Mouse (Mus musculus): ENCODE results near the gene Prepl. TPM values are rescaled to one million over a fixed set of nuclear protein-coding genes. Genes with fewer than 3 reads are reported as not detected.

Gene Prepl
- polyA plus RNA-seq (2017; shearing (Covaris generic)): 10 to 100 TPM; 11.3 to 12.3 TPM

DNA sequence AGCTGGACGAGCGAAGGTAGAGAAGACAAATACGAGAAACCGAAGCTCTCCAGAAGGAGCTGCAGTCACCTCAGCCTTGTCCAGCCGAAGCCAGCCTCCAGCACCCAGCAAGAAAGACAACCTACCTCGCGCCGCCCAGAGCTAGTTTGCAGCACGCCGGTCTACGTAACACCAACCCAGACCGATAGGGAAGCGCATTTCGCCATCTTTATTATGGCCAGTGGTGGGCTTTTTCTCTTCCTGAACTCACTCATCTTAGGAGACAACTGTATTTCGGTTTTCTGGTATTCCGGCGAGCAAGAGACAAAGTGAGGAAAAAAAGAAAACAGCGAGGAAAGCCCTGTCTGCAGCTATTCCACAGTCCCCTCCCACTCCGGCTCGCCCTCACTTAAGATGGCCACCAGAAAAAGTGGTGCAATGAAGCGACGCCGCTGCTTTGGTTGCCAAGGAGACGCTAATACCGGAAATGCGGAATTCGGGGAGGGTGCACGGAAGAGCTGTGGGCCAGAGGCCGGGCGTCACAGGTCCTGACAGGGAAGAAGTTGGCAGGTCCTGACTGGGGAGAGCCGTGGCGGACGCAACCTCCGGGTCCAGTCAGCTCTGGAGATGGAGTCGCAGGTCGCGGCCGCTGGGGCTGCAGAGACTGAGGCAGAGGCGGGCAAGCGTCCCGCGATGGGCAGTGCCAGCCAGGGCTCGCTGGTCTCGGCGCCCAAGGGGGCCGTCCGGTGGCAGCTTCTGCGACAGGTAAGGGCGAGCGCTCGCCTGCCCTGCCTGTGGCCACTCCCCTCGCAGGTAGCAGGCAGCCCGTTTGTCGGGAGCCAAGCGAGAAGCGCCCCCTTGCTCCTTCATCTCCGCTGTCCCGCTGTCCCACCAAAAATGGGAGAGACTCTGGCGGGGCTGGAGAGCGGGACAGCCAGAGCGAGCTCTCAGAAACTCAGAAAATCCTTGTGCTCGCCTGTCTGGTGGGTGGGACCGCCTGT, at the start of gene Prepl, which contains the start of gene Camkmt:
Prepl (minus strand) TSS at position 122 of the 980 bp plus-strand sequence.
Camkmt (plus strand) TSS at position 433 of the 980 bp plus-strand sequence.
- peak; percentile 97 for ATAC-seq

DNA sequence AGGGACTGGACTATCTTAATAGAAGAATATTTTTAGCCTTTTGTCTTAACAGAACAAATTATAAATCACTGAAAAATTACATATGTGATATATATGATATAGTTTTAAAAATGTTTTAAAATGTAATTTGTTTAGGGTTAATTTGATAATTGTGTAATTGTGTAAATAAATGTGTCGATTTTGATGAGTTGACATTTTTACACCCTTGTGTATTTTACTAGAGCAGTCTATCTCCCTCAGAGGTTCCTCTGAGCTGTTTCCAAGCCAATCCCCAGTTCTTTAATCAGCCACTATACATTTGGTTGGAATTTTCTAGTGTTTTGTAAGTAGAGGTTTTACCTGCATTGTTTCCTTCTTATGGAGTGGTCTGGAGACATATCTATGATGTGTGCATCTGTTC, 48.4 kb upstream of the Prepl start:
- no peak for ATAC-seq

DNA sequence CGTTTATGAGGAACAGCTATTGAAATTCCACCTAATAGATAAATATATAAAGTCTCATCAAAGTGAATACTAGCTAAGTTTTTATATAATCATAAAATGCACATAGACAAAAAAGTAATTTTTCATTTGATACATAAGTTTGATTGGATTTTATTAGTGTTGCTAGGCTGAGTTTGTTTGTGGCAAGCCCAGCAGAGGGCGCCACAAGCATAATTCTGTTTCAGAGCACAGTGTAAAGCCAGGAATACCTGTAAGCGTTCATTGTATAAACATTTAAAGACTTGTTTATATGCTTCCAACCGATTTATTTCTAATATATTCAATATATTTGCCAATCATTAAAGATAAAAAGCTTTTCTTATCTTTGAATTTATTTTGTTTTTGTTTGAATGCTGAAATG, 26.6 kb upstream of the Prepl start:
- ATAC-seq: no peak

DNA sequence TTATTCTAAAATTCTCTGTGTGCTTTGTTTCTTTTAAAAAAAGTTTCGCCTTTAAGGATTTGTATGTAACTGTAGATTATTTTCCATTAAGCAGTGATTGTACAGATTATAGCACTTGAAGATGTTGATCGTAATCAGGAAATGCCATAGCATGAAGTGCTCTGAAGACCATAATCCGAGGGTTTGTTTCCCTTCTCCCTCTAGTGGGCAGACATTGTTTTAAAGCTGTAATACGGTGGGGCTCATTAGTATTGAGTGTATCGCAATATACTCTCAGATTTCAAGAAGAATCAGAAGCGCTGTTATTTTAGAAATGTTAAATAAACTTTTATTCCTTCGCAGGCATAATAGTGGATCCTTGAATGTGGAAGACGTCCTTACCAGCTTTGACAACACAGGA, 23.4 kb upstream of the Prepl start:
- ATAC-seq: no peak

DNA sequence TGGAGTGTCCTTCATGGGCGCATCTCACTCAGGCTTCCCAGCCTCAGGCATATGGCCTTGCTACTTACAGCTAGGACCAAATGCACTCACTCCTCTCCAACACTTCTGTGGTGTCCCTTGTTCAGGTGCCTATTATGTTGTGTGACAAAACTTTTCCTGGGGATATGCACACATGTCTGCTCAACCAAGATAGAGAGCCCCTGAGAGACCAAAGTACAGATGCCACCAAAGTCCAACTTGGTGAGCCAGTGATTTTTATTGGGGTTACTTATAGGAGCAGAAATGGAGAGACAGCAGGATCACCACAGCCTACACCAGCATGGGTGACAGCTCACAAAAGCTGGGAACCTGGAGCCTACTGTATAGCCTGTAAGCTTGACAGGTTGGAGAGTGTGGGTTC, 20.6 kb upstream of the Prepl start:
- ATAC-seq: no peak

DNA sequence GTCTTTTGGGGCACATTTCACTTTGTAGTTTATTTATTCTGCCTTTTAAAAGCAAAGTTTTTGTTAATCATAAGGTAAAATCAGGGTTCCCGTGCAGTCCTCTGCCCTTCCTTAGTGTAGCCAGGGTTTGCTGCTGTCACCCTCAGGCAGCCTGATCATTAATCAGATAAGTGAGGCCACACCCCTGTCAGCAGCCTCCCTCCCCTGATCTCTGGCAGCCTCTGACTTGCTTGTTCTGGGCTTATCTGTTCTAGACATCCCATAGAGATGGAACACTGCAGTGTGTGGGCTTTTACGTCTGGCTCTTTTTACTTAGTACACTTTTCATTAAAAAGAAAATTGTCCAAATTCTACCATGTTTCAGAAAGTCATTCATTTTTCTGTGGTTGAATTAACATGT, 13.3 kb upstream of the Prepl start:
- peak; percentile 81 for ATAC-seq

DNA sequence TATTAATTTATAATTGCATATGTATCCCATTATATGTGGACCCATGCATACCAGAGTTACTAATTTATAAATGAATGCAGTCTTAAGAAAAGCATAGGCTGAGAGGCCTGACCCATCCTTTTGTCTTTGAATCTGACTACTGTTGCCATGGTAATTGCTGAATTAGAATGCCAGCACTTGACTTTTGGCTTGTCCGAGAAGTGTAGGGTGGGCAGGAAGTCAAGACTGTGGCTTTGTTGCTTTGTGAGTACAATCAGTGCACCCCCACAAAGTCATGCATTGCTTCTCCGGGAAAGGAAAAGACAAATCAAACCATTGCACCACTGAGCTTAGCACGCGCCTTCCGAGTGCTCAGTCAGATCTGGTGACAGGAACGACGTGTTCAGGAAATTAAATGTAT, 11.7 kb upstream of the Prepl start:
- no peak for ATAC-seq

DNA sequence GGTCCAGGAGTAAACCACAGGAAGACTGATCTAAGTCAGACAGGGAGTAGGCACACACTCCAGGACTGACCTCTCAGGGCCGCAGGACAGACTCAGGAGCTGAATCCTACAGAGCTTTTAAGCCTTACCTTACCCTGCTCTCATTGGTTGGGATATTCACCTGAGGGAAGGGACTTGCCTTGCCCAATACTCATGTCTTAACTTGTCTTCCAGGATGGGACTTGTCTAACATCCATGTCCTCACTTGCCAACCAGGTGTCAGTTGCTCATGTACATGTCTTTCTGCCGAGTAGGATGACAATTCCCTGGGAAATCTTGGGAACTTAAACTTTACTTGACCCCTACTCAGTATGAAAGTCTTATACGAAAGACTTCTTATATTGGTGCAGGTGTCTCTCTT, 10.2 kb upstream of the Prepl start:
- no peak for ATAC-seq

DNA sequence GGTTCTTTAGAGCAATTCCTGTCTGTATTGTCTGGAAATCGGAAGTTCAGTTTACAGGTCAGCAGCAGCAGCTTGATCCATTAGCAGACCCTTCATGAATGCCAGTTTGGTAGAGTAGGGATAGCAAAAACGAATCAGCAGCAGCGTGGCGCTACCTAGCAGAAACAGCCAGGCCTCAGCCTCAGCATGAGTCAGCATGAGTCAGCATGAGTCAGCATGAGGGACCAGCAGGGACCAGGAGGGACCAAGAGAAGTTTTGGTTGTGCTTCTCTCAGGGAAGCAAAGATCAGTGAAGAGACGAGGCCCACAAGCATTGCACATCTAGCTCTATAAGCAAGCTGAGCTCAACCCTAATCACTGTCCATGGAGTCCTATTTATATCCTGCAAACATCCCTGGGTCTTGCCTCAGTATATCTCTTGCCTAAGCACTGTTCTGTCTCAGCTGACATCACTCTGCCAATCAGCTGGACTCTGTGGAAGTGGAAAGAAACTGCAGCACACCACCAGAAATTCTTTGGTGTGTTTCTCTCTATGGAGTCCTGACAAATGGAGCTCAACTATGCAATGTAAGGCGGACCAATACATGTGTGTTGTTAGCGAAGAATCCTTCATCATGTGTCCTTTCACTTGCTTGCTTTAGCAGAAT, 8.8 kb upstream of the Prepl start:
- ATAC-seq: no peak

DNA sequence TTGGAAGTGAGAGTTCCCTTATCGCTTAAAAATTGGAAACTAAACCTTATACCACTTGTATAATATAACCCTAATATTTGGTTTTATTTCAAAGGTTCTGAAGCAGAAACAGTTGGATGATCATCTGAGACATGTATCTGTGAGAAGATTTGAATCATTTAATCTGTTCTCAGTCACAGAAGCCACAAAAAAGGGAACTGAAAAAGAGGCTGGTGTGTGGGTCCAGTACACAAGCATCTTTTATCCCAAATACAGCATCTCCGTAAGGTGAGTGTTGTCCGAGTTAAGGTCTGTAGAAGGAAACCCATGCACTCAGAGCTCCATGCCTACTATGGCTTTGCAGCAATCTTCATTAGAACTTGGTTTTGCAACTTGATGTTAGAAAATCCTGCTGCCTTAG, 6.4 kb upstream of the Prepl start:
- no peak for ATAC-seq

DNA sequence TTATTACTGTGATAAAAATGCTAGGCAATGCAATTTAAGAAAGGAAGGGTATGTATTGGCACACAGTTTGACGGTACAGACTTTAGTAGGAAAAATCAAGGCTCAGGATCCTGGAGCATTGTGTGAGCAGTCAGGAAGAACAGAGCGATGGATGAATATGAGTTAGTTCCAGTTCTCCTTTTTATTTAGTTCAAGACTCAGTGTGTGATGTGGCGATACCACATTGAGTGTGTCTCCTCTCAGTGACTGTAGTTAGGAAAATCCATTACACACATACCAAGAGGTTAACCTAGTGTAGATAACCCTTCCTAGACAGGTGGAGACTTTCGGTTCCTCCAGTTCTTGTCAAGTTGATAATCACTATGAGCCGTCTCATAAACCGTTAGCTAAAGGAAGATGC, 1.7 kb upstream of the Prepl start:
- ATAC-seq: no peak

DNA sequence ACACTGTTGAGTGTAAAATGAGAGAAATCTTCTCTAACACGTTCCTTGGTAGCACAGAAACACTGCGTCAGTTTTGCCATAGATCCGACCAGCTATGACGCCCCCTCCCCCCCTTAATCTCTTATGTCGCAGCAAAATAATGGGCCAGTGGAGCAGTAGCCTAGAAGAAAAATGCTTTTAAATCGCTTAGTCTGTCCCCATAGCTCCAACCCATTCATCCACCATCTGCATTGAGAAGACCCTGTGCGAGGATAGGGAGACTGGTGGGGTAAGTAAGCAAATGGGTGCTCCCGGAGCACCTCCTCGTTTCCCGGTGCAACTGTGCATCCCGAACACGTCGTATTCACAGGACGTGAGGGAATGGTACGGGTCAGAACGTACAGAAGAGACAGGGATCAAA, 420 bp downstream of the Prepl start:
- ATAC-seq: no peak

DNA sequence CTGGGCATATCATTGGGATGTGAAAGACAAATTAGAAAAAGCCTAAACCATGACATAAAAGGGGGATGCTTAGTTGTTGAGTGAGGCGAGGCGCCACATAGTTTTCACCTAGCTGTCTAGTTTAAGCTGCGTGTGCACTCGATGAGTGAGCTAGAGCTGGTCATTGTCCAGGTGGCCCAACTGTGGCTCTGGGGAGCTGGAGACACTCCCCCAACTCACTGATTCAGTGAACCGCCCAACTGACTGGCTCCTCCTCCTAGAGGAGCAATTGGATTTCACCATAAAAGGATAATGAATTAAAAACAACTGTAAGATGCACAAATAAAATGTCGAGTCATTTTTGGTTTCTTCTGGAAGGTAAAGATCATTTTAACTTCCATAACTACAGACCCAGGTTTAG, 1.0 kb downstream of the Prepl start:
- ATAC-seq: no peak

DNA sequence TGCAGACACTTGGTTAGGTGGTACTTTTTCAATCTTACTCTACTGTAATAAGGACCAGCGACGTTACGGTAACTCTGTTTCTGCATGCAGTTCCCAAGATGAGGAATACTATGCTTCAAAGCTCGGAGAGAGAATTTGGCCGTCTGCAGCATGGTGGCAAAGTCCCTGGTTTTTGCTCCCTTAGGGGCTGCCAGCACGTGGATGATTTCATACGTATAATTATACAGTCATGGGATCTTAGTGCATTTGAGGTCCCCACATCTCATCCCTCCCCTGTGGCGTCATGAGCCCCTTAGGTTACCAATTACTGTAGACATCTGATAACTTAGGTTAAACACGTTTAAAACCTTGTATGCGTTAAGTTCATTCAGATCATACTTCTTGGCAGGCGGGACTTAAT, 1.6 kb downstream of the Prepl start:
- no peak for ATAC-seq

DNA sequence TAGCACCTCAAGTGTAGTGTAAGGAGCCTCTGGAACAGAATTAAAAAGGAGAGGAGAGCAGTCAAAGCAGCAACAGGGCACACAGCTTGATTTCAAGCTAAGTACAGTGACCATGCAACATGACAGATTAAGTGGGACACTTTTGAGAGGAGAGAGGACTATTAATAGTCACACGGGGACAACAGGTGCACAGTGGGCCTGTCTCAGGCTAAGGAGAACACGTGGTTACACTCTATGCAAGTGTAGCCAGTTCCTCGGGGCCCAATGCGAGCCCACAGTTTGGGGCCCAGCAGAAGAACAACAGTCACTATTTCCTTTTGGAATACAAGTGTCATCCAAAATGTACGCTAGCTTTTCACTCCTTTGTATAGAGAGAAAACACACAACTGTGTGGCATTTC, 2.5 kb downstream of the Prepl start:
- no peak for ATAC-seq

DNA sequence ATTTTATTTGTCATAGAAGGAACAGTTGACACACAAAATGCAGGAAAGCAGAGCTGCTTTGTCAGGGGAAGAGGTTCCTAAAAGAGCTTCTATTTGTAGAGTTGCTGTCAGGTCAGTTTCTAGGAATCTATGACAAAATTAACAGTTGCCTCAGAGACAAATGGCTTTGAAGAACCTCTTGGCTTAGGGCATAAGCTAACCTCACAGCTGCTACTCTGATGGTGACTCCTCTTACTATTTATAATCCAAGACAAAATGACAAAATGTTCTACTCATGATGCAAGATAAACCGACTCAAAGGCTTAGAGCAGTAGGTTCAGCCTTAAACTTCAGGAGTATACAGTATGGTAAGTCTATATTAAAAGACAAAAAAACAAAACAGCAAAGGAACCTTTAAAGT, 3.5 kb downstream of the Prepl start:
- ATAC-seq: no peak

DNA sequence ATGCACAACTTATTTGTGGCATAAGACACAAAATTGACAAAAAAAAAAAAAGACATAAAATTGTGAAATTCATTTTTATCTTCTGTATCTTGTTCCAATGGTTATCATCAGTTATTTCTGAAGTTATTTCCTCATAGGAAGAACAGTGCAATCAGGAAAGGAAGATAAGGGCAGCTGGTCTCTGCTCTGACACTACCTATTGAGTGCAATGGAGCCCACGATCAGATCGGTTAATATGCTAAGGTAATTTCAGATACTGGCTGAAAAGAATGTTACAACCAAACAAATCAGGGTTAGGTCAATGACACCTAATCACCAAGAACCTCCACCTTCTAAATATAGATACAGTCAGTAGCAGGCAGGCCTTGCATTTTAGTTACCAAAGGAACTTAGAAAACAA, 4.7 kb downstream of the Prepl start:
- no peak for ATAC-seq

DNA sequence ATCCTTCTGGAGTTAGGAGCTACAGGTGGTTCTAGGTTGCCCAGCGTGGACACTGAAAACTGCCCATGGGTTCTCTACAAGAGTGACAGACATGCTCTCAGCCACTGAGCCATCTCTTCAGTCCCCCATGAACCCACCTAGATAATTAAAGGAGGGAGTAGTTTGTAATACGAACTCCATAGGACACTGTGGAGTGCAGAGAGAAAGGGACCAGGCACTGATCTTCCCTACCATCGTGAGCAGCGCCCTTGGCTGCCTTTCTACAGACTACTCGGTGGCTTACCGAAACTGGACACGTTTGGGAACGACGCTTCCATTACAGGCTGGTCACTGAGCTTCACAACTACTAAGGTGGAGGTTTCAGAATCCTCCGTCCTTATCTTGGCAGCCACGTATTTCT, 9.3 kb downstream of the Prepl start:
- no peak for ATAC-seq

DNA sequence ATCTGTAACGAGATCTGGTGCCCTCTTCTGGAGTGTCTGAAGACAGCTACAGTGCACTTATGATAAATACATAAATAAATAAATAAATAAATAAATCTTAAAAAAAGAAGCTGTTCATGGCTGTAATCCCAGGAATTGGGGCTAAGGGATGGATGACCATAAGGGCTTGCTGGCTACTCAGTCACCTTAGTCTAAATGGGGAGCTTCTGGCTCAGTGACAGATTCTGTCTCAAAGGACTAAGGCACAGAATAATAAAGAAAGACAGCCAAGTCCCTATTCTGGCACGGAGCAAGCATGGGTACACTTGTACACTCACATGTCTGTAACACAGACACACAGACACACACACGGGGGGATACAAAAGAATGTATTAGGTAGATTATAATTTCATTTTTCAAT, 10.8 kb downstream of the Prepl start:
- no peak for ATAC-seq

DNA sequence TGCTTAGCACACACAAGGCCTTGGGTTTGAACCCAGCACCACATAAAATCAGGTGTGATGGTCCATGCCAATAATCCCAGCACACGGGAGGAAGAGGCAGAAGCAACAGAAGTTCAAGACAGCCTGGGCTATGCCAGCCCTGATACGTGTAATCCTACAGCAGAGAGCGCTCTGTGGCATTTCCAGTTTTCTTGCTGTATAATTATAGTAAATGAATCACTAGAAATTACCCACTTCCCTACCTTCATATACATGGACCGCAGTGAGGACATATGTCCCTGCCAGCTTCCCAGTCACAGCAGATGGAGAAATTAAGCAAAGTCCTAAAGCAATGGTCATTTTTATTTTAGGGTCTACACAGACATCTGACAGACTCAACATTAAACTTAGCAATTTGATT, 16.0 kb downstream of the Prepl start:
- no peak for ATAC-seq

DNA sequence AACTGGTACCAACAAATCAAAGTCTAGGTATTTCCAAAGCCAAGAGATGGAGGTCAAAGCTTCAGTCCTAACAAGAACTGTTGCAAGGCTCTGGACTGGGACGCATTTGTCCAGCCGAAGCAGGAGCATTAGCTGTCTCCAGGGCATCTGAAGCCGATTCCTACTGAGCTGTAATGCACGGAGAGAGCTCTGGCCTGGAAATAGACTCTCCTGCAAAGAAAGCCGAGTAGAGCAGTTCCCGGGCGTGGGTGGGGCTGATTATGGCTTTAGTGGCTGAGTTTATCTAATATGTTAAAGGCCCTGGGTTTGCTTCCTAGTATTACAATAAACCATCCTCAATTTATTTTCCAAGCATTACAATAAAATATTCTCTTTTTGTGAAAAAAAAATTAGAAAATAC, 16.8 kb downstream of the Prepl start:
- no peak for ATAC-seq

DNA sequence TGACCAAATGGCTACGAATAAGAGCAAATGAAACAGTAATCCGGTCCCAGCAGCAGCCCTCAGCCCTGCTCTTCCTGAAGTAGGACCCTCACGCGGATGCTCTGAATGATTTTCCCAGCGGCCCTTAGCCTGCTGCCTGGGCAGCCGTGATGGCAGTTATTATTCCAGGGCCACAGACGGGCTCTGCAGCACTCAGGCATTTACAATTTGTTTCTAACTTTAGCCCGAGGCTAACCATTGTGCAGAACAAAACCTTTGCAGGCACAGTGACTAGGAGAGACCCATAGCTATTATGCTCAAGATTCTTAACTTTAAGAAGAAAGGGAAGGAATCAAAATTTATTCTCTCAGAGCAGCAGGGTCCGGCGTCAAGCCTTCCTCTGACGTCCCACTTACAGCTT, 17.7 kb downstream of the Prepl start:
- ATAC-seq: no peak

DNA sequence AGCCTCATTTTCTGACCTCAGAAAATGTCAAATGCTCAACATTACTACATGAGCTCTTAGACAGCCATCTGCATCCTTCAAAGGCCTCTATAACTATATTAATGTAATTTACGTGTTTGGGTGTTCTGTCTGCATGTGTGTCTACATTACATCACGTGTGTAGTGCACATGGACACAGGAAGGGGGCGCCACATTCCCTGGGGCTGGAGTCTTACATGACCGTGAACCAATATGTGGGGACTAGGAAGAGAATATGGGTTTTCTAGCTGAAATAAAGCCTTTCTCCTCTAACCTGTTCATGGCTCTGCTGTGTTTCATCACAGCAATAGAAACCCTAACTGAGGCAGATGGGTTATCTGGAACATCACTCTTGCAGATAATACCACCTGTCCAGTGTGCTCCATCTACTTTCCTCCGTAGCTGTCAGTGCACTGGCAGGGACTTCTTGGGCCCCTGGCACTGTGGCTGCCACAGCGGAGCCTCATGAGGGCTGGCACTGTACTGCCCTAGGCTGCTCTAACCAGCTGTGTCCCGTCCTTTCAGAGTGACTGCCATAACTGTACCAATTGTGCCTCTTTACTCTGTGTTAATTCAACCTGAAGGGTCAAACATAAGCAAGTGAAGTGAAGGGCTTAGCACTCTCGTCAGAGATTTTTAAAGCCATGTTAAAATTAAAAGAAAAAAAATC, 18.8 kb downstream of the Prepl start:
- ATAC-seq: no peak

DNA sequence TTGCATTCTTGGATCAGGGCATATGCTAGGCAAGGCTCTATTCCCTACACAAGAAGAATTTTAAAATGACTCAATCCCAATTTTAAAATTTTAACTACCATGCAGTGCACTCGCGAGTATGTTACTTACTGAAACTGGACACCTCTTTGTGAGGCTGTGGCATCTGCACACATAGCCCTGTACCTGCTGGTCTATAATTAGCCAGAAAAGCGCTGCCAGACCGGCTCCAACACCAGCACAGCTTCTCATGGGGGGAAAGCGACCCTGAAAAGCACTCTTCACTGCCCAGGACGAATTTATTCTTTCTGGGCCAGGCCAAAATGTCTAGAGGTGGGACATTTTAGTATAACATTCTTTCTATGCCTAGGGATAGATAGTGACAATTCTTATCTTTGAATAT, 19.4 kb downstream of the Prepl start:
- ATAC-seq: no peak
